Mouse (Mus musculus) left cerebral cortex, adult 9 months (tissue): ENCODE data around the gene Vps13d.
A peak's percentile ranks its signal among the peaks of the same experiment; 100 is the strongest.
"Not testable (repeated sequence)": the region's sequence is repeated elsewhere in the genome, so short reads cannot be mapped to it uniquely, and the experiment has no call there.

Experiments used
- DNase-seq, 2 experiments: peaks; one replicate each; pipeline ENCODE4 v3.0.0; 2022; ENCODE audit warnings: low spot score in 2 of 2

Vps13d gene

GRCm38 (mm10) chr4:145211076-145211475, 16.3 kb upstream of the Vps13d start:
- DNase-seq: no peak

GRCm38 (mm10) chr4:145210564-145210963, 15.8 kb upstream of the Vps13d start:
- no peak for DNase-seq

GRCm38 (mm10) chr4:145209690-145210088, 14.9 kb upstream of the Vps13d start:
- DNase-seq: no peak

- no peak for DNase-seq
Measured at GRCm38 (mm10) chr4:145209076-145209689, 14.4 kb upstream of the Vps13d start.

GRCm38 (mm10) chr4:145207718-145208371, 13.0 kb upstream of the Vps13d start:
- DNase-seq: peak in 1 of 2 experiments; percentile 34

- DNase-seq: no peak
Measured at GRCm38 (mm10) chr4:145204779-145205178, 10.0 kb upstream of the Vps13d start.

GRCm38 (mm10) chr4:145203305-145203704, 8.5 kb upstream of the Vps13d start:
- DNase-seq: no peak

GRCm38 (mm10) chr4:145201424-145201823, 6.6 kb upstream of the Vps13d start:
- DNase-seq: no peak

GRCm38 (mm10) chr4:145199982-145200699, 5.3 kb upstream of the Vps13d start:
- peak in 1 of 2 experiments; percentile 34 for DNase-seq

GRCm38 (mm10) chr4:145196586-145196985, 1.8 kb upstream of the Vps13d start:
- no peak for DNase-seq

GRCm38 (mm10) chr4:145195172-145195571, 367 bp upstream of the Vps13d start:
- no peak for DNase-seq

- DNase-seq: no peak
Measured at GRCm38 (mm10) chr4:145193991-145194511, 754 bp downstream of the Vps13d start.

GRCm38 (mm10) chr4:145193406-145193805, 1.4 kb downstream of the Vps13d start:
- DNase-seq: no peak

GRCm38 (mm10) chr4:145192686-145193085, 2.1 kb downstream of the Vps13d start:
- no peak for DNase-seq

GRCm38 (mm10) chr4:145188561-145188960, 6.2 kb downstream of the Vps13d start:
- no peak for DNase-seq

GRCm38 (mm10) chr4:145187619-145188018, 7.2 kb downstream of the Vps13d start:
- no peak for DNase-seq

GRCm38 (mm10) chr4:145178918-145179549, 15.8 kb downstream of the Vps13d start:
- DNase-seq: no peak

GRCm38 (mm10) chr4:145165542-145165941, 29.3 kb downstream of the Vps13d start:
- not testable (repeated sequence) for DNase-seq

- no peak for DNase-seq
Measured at GRCm38 (mm10) chr4:145164111-145164510, 30.7 kb downstream of the Vps13d start.

GRCm38 (mm10) chr4:145161243-145161642, 33.6 kb downstream of the Vps13d start:
- no peak for DNase-seq

- peak in 1 of 2 experiments; percentile 44 for DNase-seq
Measured at GRCm38 (mm10) chr4:145155956-145156355, 38.8 kb downstream of the Vps13d start.

GRCm38 (mm10) chr4:145151103-145151486, 43.7 kb downstream of the Vps13d start:
- DNase-seq: no peak
